Mouse (Mus musculus) megakaryocyte, embryonic 14.5 days (primary cell): ENCODE results near the gene Coro1b. TPM values are rescaled to one million over a fixed set of nuclear protein-coding genes. Genes with fewer than 3 reads are reported as not detected.
"Not testable (repeated sequence)": the region's sequence is repeated elsewhere in the genome, so short reads cannot be mapped to it uniquely, and the experiment has no call there.

Source experiments
- H3K27me3 ChIP-seq: replicated peaks from 2 replicates; pipeline ENCODE3; 2012; ENCODE audit warnings: inconsistent platforms
- H3K36me3 ChIP-seq: replicated peaks from 2 replicates; pipeline ENCODE3; 2012; ENCODE audit warnings: low read length, inconsistent platforms, mixed read lengths
- H3K4me1 ChIP-seq: 2 replicates; pipeline ENCODE4 v1.6.1; 2012; ENCODE audit warnings: inconsistent platforms
- H3K4me3 ChIP-seq: replicated peaks from 2 replicates; pipeline ENCODE3; 2012; ENCODE audit warnings: moderate library complexity, mild to moderate bottlenecking, inconsistent platforms
- H3K9me3 ChIP-seq: 2 replicates; pipeline ENCODE4 v1.6.1; 2012; ENCODE audit warnings: inconsistent platforms
- FLI1 ChIP-seq: IDR thresholded peaks from 2 replicates; pipeline ENCODE4 v1.6.1; 2012; ENCODE audit warnings: low read length, inconsistent platforms, mixed read lengths
- GATA1 ChIP-seq: IDR thresholded peaks from 3 replicates; pipeline ENCODE4 v1.6.1; 2012; ENCODE audit warnings: mixed read lengths, low read length, inconsistent platforms, borderline replicate concordance
- polyA plus RNA-seq: library from polyadenylated mRNA; stranded (reverse); fragments of >175 nt; gene quantifications from 2 replicates; pipeline ENCODE4 v1.2.3, GENCODE M21; 2012; ENCODE audit warnings: low replicate concordance; ENCODE audit not compliant: insufficient read depth

Gene Coro1b
- polyA plus RNA-seq, 1 experiment = 364 TPM

DNA sequence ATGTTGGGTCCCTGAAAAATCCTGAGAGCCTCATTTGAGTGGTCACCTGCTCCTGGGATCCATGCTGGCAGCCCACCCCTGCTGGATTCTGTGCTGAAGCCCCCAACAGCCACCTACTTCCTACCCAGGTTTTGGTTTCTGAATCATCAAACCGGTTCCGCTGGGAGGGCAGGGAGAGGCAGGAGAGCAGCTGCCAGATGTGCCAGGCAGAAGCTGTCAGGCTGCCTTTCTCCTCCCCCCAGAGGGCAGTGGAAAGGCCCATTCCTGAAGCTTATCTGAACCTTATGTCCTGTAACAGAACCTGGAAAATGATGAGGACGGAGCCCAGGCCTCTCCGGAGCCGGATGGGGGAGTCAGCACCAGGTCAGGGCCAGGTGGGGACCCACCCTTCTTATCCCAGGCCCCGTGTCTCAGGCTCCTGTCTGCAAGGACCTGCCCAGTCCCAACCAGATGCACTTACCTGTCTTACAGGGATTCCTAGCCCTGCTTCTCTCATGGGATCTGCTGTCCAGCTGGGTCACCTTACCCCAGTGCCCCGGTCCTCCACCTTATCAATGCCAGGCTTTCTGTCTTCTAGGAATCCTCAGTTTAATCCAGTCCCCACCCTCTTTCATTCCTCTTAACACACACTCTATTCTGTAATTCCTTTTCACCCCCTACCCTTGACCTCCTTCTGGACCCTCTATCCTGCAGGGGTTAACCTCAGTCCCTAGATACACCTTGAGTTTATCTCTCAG is 21.5 kb upstream of the Coro1b start:
- no peaks in the 10 kb centered on the region for H3K27me3 ChIP-seq
- no peaks in the 10 kb centered on the region for H3K9me3 ChIP-seq
- H3K4me3 ChIP-seq = peak overlapping the region; percentile 95
- peaks cover 49% of the 10 kb centered on the region for H3K36me3 ChIP-seq
- TF ChIP-seq GATA1 = no peak
- TF ChIP-seq FLI1 = no peak
- peaks cover 66% of the 10 kb centered on the region for H3K4me1 ChIP-seq

DNA sequence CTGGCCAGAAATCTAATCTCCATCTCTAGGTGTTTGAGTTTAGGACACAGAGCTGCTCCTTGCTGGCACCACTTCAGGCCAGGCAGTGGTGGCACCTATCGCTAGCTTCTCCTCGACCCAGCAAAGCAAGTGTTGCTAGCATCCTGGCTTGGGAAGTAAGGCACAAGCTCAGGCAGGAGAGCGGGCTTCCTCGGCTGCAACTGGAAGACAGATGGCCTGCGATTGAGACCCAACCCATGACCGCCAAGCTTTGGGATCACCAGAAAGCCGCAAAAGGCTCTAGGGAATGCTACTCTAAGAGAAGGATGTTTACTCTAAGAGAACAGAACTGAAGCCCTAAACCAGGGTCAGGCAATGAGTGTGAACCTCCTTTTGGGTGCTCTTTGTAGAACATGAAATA is 19.0 kb upstream of the Coro1b start:
- Histone ChIP-seq H3K4me3 (no peak overlapping the region), H3K36me3 (peaks cover 65% of the 10 kb centered on the region), H3K27me3 (no peaks in the 10 kb centered on the region), H3K9me3 (no peaks in the 10 kb centered on the region), H3K4me1 (peaks cover 41% of the 10 kb centered on the region)
- TF ChIP-seq GATA1 = no peak
- no peak for TF ChIP-seq FLI1

DNA sequence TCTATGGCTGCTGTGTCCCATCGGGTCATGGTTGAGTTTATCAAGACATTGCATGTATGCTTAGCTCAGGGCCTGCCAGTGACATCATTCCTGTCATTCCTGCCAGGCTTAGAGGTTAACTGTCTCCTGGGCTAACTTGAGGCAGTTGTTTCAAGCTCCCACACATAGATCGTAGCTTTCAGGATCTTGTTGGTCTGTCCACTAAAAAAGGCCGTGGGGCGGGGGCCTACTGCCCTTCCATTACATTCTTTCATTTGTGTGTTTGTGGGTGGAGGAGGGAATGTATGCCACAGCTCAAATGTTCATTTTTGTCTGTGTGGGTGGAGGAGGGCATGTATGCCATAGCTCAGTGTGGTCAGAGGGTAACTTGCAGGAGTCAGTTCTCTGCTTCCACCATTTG is 18.3 kb upstream of the Coro1b start:
- no peak for TF ChIP-seq FLI1
- TF ChIP-seq GATA1 = no peak
- Histone ChIP-seq H3K27me3 (no peaks in the 10 kb centered on the region), H3K36me3 (peaks cover 65% of the 10 kb centered on the region), H3K4me1 (peaks cover 36% of the 10 kb centered on the region), H3K9me3 (no peaks in the 10 kb centered on the region), H3K4me3 (no peak overlapping the region)

DNA sequence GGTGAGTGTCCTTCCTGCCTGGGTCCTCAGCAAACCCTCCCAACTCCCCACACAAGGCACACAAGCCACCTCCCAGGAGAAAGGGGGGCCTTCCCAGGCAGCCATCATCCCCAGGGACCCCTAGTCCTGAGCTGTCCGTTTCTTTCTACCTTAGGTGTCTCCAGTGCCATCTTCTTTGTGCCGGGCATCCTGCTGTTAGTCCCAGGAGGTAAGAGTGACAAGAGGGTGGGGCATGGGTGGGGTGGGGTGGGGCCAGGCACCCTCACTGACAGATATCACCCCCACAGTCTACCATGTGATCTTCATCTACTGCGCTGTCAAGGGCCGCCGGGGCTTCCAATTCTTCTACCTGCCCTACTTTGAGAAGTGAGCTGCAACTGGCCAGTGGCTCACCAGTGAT is 17.3 kb upstream of the Coro1b start:
- no peaks in the 10 kb centered on the region for H3K27me3 ChIP-seq
- H3K9me3 ChIP-seq = no peaks in the 10 kb centered on the region
- peaks cover 40% of the 10 kb centered on the region for H3K4me1 ChIP-seq
- no peak for TF ChIP-seq GATA1
- no peak for TF ChIP-seq FLI1
- peaks cover 65% of the 10 kb centered on the region for H3K36me3 ChIP-seq
- no peak overlapping the region for H3K4me3 ChIP-seq

DNA sequence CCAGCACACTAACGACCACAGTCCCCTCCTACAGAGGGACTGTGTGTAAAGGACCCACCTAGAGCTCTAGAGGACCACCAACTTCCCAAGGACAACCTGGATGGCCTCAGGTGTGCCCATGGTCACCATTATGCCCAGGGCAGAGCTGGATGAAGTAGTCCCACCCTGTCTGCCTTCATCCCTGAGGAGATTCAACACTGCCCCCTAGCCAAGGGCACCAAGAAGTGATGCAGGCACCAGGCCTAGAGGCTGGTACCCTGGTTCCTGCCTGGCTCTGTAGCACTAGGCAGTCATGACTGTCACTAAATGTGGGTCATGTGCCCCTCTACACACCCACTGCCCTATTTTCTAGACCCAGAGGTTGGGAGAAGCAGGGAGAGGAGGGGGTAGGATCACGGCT is 16.7 kb upstream of the Coro1b start:
- peaks cover 39% of the 10 kb centered on the region for H3K4me1 ChIP-seq
- H3K4me3 ChIP-seq = no peak overlapping the region

DNA sequence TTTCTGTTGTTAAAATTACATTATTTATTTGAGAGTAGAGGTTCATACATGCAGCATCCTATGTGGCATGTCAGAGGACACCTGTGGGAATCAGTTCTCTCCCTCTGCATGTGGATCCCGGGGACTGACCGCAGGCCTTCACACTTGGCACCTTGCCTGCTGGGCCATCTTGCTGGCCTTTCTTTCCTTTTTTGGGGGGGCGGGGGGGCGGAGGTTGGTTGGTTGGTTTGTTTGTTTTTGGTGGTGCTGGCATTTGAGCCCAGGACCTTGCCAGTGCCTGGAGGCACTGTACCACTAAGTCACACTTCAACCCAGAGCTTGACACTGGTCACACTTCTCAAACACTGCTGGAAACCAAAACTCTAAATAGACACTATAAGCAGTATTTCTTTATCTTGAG is 14.1 kb upstream of the Coro1b start:
- Histone ChIP-seq H3K4me3 (no peak overlapping the region), H3K4me1 (peaks cover 39% of the 10 kb centered on the region), H3K27me3 (peaks cover 9% of the 10 kb centered on the region), H3K9me3 (no peaks in the 10 kb centered on the region), H3K36me3 (peaks cover 42% of the 10 kb centered on the region)
- TF ChIP-seq FLI1 (no peak), GATA1 (no peak)

More for the DNA sequence above, 16.7 kb upstream of the Coro1b start:
- Histone ChIP-seq H3K27me3 (no peaks in the 10 kb centered on the region), H3K9me3 (no peaks in the 10 kb centered on the region), H3K36me3 (peaks cover 64% of the 10 kb centered on the region)
- TF ChIP-seq GATA1 = no peak
- TF ChIP-seq FLI1 = no peak

DNA sequence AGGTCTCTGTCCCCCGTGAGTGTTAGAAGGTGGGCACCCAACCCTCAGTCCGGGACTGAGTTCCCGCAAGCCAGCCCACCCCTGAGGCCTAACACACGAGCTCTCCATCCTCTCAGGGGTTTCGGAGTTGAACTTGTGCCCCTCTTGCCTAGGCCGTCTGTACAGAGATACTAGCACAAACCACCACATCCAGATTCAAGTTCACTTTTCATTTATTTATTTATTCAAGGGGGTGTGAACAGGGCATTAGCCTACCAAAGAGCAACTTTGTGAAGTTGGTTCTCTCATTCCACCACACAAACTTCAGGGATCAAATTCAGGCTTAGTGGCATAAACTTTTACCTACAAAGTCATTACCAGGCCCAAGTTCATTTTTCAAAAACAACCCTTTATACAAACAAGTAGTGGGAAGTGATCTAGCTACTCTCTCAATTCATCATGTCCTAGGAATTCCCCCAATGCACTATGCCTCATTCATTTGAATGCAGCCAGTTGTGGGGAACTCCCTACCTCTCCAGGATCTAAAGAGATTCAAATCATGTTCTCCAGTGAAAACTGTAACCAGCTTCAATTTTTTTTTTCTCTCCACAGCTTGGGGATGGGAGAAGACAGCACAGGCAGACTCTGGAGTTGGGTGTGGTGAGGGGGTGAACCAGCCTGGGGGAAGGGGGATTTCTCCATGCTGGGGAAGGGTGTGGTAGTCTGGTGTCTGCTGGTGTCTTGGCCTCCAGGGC is 13.0 kb upstream of the Coro1b start:
- peaks cover 32% of the 10 kb centered on the region for H3K36me3 ChIP-seq
- not testable (repeated sequence) for H3K9me3 ChIP-seq, H3K4me3 ChIP-seq
- H3K27me3 ChIP-seq = peaks cover 18% of the 10 kb centered on the region
- H3K4me1 ChIP-seq = peaks cover 41% of the 10 kb centered on the region

DNA sequence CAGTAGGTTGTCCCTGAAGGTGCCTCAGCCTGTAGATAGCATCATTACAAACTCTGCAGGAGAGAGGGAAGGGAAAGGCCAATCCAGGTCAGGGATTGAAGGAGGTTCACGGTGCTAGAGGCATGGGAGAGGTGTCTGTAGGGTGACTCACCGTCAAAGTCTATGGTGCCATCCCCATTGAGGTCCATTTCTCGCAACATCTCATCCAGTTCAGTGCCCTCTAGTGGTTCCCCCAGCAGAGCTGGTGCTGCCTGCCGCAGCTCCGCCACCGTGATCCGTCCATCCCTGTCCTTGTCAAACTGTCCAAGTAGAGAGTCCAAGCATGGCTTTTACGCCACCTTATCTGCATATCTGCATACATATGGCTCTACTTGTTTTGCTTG is 12.5 kb upstream of the Coro1b start:
- Histone ChIP-seq H3K36me3 (peaks cover 26% of the 10 kb centered on the region), H3K4me1 (peaks cover 43% of the 10 kb centered on the region), H3K4me3 (peak overlapping the region; percentile 75), H3K27me3 (peaks cover 22% of the 10 kb centered on the region)
- H3K9me3 ChIP-seq = not testable (repeated sequence)

DNA sequence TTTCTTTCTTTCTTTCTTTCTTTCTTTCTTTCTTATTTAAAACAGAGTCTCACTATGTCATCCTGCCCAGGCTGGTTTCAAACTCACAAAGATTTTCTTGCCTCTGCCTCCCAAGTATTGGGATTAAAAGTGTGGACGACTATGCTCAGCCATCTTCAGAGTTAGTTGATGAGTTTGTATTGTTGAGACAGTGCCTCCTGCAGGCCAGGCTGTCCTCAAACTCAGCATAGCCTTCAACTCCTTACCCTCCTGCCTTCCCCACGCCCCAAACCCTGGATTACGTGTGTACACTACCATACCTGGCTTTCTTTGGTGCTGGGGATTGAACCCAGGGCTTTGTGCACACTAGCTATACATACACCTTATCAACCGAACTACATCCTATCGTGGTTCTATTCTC is 12.0 kb upstream of the Coro1b start:
- TF ChIP-seq GATA1 = no peak
- no peak for TF ChIP-seq FLI1
- Histone ChIP-seq H3K36me3 (peaks cover 21% of the 10 kb centered on the region), H3K4me3 (no peak overlapping the region), H3K9me3 (no peaks in the 10 kb centered on the region), H3K27me3 (peaks cover 27% of the 10 kb centered on the region), H3K4me1 (peaks cover 43% of the 10 kb centered on the region)

DNA sequence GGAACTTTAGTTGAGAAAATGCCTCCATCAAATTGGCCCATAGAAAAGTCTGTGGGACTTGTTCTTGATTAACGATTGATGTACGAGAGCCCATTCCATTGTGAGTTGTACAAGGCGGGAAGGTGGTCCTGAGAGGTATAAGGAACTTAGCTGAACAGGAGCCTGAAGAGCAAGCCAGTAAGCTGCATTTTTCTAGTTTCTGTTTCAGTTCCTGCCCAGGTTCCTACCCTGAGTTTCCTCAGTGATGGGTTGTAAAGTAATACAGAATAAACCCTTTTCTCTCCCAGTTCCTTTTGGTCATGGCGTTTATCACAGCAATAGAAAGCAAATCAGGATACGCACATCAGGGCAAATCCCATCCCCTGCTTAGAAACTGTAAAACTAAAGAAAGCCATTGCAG is 10.5 kb upstream of the Coro1b start:
- H3K9me3 ChIP-seq = no peaks in the 10 kb centered on the region
- peaks cover 6% of the 10 kb centered on the region for H3K36me3 ChIP-seq
- TF ChIP-seq FLI1 = no peak
- TF ChIP-seq GATA1 = no peak
- H3K4me1 ChIP-seq = peaks cover 48% of the 10 kb centered on the region
- no peak overlapping the region for H3K4me3 ChIP-seq
- H3K27me3 ChIP-seq = peaks cover 36% of the 10 kb centered on the region

DNA sequence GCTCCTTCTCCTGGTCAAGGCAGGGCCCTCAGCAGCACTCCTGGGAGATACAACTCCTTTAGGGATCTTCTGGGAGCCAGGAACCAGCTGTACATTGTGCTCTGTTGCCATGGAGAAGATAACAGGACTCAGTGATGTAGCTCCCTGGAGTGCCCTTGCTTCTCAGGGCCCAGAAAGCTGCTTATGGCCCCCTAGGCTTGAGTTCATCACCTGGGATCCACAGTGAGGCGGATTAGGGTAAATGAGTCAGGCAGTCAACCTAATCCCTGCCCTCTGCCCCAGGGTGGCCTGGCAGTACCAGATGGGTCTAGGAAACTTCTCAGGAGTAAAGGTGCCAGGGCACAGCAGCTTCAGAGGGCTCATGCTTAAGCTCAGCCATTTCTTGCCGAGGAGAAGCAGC is 9.0 kb upstream of the Coro1b start, which contains the start of gene Gpr152:
Gene Gpr152 (plus strand): TSS at position 342 of the 400 bp plus-strand sequence.
- H3K9me3 ChIP-seq = no peaks in the 10 kb centered on the region
- TF ChIP-seq FLI1 = no peak
- TF ChIP-seq GATA1 = no peak
- H3K36me3 ChIP-seq = no peaks in the 10 kb centered on the region
- H3K4me3 ChIP-seq = no peak within 1 kb of the TSS
- H3K4me1 ChIP-seq = peaks cover 61% of the 10 kb centered on the region
- H3K27me3 ChIP-seq = peaks cover 42% of the 10 kb centered on the region
